Mouse (Mus musculus) adipocyte (in vitro differentiated cells): Measurements from ENCODE around the gene Atp6v1e2.

Experiments used
- DNase-seq: peaks from one replicate; pipeline ENCODE4 v3.0.0-alpha.2; 2016; ENCODE audit warnings: low spot score

Gene Atp6v1e2

DNA sequence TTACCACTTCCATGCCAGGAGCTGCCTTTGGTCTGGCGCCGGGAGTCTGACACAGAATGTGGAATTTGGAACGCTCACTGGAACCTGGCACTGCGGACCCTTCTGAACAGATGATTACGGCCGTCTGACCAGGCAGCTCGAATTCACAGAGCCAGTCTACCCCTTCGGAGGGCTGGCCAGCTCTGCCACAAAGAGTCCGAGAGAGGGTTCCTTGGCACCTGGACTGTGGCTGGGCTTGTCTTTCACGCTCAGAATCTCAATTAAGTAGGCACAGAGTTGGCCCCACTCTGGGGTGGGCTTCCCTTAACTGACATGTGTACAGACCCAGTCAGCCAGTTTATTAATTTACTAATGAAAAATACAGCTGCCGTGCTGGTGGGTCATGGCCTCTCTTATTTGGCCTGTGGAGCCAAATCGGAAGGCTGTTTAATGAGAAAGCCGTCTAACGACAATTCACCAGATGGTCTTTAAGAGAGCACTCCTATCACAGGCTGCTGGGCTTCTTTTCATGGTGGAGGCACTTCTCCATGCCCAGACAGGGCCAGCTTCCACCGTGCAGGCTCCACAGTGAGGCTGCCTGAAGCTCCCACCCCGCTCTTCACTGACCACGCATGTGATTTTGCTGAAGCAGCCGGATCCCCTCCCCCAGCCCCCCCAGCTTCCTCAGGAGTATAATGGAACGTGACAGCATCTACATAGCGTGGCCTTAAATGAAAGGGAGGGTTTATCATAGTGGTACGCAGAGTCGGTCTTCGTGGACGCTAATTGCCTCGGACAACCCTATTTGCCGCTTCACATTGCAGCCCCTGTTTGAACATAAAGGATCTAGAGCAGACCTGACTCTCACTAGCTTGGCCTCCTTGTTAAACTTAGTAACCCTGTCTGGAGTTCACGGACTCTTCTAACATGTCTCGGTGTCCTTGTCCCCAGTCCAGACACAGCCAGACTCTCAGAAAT is at the start of gene Atp6v1e2:
Gene Atp6v1e2, minus strand, starts transcription at position 58 of the 957 bp plus-strand sequence.
- DNase-seq: no peak

- DNase-seq: no peak
These were observed 49.6 kb upstream of the Atp6v1e2 start for GRCm38 (mm10) chr17:86997323-86997722.

DNA sequence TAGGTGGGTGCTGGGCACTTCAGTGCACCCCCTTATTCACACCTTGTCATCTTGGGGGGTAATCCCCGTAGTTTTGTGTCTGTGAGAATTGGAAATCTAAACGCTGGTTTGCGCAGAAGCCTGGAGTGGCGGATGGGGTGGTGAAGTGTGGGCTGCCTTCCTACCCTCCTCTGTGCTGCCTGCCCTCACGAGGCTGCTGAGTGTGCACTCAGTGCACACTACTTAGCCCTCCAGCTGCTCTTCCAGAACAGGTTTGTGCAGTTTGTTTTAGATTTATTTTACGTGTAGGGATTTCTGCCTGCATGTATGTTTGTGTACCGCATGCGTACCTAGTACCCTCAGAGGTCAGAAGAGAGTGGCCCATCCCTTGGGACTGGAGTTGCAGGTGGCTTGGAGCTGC is 43.6 kb upstream of the Atp6v1e2 start:
- DNase-seq: no peak

- no peak for DNase-seq
These were observed 41.0 kb upstream of the Atp6v1e2 start for GRCm38 (mm10) chr17:86988601-86989184.

- no peak for DNase-seq
These were observed 40.5 kb upstream of the Atp6v1e2 start for GRCm38 (mm10) chr17:86988161-86988560.

DNA sequence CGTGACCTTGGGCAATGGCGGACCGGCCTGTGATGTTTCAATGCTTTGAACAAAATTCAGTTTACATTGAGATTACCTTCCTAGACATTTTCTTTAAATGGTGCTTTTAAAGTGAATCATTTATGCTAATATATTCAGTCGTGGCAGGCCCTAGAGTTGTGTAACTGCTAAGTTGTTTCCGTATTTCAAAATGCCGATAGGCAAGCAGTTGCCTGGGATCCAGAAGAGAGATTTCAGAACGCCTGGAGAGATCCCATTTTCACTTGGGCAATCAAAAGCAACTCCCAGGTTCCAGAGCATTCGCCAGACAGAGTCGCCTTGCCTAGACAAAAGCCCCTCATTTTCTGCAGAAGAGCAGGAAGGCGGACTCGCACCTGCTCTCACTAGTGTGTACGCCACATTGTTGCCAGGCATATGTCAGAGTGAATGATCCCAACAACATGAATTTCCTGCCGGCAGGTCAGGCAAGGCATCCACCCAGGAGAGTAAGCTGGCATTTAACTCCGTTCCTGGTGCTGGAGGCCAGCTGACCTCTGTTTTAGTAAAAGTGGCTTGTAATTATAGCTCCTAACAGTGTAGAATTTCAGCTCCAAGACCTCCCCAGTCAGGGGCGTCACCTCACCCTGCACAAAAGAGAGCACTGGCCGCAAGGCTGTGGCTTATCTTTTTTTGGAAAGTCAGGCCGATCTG is 38.9 kb upstream of the Atp6v1e2 start:
- peak; percentile 48 for DNase-seq

DNA sequence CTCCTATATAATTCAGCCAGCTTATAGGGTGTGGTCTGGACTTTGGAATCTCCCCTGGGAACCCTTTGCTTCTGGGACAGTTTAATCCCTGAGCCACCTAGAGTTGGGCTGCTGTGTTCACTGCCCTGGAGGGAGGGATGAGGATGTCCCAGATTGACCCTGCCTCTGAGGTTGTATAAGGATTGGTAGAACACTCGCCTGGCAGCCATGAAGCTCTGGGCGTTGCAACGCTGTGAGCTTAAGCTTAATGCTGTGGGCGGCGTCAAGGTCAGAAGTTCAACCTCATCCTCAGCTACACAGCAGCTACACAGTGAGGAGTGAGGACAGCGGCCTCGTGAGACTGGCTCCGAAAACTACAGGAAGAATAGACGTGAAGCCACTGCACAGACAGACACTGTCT is 34.8 kb upstream of the Atp6v1e2 start:
- DNase-seq: no peak

DNA sequence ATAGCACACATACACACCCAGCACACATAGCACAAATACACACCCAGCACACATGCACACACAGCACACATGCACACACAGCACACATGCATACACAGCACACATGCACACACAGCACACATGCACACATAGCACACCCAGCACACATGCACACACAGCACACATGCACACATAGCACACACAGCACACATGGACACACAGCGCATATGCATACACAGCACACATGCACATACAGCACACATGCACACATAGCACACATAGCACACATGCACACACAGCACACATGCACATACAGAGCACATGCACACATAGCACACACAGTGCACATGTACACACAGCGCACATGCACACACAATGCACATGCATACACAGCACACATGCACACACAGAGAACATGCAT is 34.0 kb upstream of the Atp6v1e2 start:
- no peak for DNase-seq

DNA sequence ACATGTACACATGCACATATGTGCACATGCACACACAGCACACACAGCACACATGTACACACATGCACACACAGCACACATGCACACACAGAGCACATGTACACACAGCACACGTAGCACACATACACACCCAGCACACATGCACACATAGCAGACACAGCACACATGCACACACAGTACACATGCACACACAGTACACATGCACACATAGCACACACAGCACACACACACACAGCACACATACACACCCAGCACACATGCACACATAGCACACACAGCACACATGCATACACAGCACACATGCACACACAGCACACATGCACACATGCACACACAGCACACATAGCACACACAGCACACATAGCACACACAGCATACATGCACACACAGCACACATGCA is 33.5 kb upstream of the Atp6v1e2 start:
- DNase-seq: no peak

DNA sequence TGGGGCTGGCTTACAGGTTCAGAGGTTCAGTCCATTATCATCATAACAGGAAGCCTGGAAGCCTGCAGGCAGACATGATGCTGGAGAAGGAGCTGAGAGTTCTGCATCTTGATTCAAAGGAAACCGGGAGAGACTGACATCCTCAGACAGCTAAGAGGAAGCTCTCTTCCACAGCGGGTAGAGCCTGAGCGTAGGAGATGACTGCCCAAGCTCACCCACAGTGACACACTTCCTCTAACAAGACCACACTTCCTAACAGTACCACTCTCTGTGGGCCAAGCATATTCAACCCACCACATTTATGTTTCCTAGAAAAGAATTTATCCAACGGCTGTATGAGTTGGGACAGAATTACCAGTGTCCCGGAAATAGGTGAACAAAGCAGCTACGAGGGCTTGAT is 30.8 kb upstream of the Atp6v1e2 start:
- no peak for DNase-seq

GRCm38 (mm10) chr17:86976387-86976786 is 28.7 kb upstream of the Atp6v1e2 start:
- no peak for DNase-seq

GRCm38 (mm10) chr17:86973097-86973496 is 25.4 kb upstream of the Atp6v1e2 start:
- peak; percentile 40 for DNase-seq

DNA sequence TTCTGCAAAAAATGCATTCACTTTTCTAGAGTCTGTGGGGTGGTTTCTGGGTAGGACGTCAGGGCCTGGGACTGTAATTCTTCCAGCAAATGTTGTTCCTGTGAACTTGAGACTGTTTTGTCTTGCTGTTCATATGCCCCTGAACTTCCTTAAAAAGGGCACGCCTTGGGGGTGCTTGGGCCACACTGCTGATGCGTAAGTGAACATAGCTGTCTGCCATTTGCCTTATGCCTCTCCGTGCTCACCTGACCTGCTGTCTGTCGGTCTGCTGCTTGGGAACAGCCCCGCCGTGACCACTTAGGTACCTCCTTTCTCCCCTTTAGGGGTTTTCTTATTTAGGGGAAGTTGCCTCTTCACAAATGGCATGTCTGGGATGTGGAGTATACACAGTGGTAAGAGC is 24.2 kb upstream of the Atp6v1e2 start:
- DNase-seq: no peak

DNA sequence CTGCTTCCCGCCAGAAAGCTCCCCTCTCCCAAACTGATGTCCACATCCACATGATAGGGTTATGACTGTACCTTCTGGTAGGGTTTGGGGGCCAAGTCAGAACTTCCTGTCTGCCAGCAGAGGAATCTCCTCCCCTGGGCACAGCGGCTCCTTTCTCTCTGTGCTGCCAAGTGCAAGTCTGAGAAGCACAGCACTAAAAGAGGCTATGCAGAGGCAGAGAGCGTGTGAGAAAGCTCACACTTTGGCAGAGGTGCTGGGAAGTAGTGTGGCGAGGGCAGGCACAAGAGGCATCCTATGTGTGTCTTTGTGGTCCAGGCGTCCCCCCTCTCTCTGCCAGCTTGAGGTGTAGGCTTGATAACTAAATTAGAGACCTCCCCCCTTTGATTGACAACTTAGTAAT is 23.3 kb upstream of the Atp6v1e2 start:
- DNase-seq: no peak

DNA sequence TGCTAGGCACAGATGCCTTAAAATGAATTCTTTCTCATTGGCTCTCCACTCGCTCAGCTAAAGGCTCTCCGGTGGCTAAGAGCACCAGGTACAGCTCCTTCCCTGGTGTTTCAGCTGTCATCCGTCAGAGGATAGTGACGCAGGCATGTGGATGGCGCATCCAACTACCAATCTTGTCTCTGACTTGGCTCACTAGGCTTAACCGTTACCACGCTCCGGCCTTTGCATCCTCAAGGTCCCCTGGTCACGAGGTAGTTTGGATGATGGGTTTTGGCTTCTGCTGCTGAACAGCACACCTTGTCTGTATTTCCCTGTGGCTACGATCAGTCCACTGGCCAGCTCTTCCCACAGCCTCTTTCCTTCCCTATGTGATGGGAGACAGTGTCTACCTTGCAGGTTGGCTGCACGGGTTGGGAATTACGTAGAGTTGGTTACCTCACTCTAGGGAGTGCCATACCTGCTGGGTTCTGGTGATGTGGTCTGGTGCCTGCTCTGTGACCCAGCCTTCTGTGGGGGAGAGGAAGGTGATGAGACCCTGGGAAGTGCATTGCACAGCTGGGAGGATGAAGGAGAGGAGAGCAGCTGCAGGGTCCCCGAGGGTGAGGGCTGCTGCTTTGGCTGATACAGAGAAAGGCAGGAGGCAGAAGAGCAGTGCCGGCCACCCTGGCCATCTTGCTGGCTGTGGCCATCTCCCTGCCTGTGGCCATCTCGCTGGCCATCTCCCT is 22.5 kb upstream of the Atp6v1e2 start:
- DNase-seq: no peak

GRCm38 (mm10) chr17:86969582-86969981 is 21.9 kb upstream of the Atp6v1e2 start:
- no peak for DNase-seq

GRCm38 (mm10) chr17:86968581-86968980 is 20.9 kb upstream of the Atp6v1e2 start:
- no peak for DNase-seq

DNA sequence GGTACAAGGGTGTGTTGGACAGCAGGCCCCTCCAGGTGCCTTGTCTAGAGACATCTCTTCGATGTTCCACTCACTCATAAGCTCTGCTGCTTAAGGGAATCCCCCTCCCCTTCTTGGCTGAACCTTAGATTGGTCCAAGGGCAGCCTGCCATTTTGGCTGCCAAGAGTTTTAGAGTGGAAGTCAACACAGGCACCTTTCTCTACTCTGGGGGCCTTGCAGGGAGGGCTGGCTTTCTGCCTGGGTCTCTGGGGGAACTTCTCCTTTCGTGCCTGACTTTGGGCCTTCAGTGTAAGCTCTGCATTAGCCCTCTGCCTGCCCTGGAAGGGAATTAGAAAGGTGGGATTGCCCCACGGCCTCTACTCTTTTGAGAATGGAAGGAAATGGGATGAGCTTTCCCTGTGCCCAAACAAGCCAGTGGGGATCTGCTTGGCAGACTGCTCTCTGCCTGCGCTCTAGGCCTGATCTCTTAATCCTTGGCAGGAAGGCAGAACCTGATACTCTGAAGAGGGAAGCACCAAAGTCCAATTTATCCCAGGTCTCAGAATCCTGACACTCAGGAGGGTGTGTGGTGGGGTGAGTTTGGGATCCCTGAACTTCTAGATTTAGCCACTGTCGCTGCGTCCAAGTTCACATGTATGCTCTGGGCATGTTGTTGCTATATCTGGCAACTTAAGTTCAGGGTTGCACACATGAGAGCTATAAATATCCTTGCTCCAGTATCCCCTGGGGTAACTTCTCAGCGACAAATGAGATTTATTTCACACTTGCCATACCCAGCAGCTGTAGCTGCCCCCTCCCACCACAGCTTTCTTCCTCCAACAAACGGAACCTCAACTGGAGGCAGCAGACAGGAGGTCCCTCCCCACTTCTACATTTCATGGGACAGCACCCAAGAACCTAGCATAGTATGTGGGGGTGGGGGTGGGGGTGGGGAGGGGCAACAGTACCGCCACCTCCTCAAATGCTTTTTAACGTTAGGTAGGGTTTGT is 20.1 kb upstream of the Atp6v1e2 start:
- peak; percentile 26 for DNase-seq

DNA sequence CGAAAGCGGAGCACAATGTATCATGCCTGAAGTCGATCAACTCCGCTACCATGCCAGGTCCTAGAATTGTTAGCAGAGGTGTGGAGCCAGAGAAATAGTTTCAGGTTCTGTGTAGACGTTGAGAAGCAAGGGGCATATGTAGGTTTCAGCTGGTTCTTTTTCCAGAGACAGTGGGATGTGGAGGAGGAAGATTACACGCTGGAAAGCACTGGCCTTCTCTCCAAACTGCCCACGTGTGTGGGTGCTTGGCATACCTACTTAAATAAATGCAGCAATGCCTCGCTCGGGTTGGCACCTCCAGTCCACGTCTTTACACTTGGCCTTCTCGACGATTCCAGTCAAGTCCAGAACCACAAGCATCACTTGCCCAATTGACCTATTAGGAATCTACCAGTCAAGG is 19.4 kb upstream of the Atp6v1e2 start:
- DNase-seq: no peak

GRCm38 (mm10) chr17:86966040-86966439 is 18.3 kb upstream of the Atp6v1e2 start:
- DNase-seq: no peak

GRCm38 (mm10) chr17:86965121-86965520 is 17.4 kb upstream of the Atp6v1e2 start:
- no peak for DNase-seq
